Mouse (Mus musculus) neural tube, embryonic 14.5 days (tissue): ENCODE results near the gene Med15. TPM values are rescaled to one million over a fixed set of nuclear protein-coding genes. Genes with fewer than 3 reads are reported as not detected.
"Not testable (repeated sequence)": the region's sequence is repeated elsewhere in the genome, so short reads cannot be mapped to it uniquely, and the experiment has no call there.

Source experiments
- ATAC-seq: fragments of 200-750 bp; cut with Nextera tagmentation; 2 replicates; pipeline ENCODE4 v1.8.0; 2017; ENCODE audit warnings: low read depth, mild to moderate bottlenecking, moderate TSS enrichment, moderate library complexity
- H3K27ac ChIP-seq: fragments of 300-500 bp; sonication (generic); 2 replicates; pipeline ENCODE4 v1.5.1; 2014; ENCODE audit warnings: low read depth, mild to moderate bottlenecking, control low read depth, low read length, moderate library complexity, mixed read lengths
- H3K27me3 ChIP-seq: fragments of 300-500 bp; sonication (generic); 2 replicates; pipeline ENCODE4 v1.6.1; 2014; ENCODE audit warnings: low read length; ENCODE audit not compliant: control insufficient read depth, insufficient read depth
- H3K36me3 ChIP-seq: fragments of 300-500 bp; sonication (generic); 2 replicates; pipeline ENCODE4 v1.6.1; 2014; ENCODE audit warnings: low read length, mixed read lengths; ENCODE audit not compliant: control insufficient read depth, insufficient read depth
- H3K4me1 ChIP-seq: fragments of 300-500 bp; sonication (generic); 2 replicates; pipeline ENCODE4 v1.6.1; 2014; ENCODE audit warnings: low read length; ENCODE audit not compliant: control insufficient read depth, insufficient read depth
- H3K4me2 ChIP-seq: fragments of 300-500 bp; sonication (generic); 2 replicates; pipeline ENCODE4 v1.6.1; 2014; ENCODE audit warnings: mild to moderate bottlenecking, low read depth, low read length, control low read depth
- H3K4me3 ChIP-seq: fragments of 300-500 bp; sonication (generic); 2 replicates; pipeline ENCODE4 v1.5.1; 2014; ENCODE audit warnings: low read depth, low read length, control low read depth, mixed read lengths
- H3K9ac ChIP-seq: fragments of 300-500 bp; sonication (generic); replicated peaks from 2 replicates; pipeline ENCODE4 v1.6.1; 2014; ENCODE audit warnings: low read depth, mild to moderate bottlenecking, control low read depth, low read length, mixed read lengths
- H3K9me3 ChIP-seq: fragments of 300-500 bp; sonication (generic); 2 replicates; pipeline ENCODE4 v1.6.1; 2016; ENCODE audit warnings: low read length; ENCODE audit not compliant: control insufficient read depth
- WGBS: fragments of 180-500 bp; shearing (Covaris S2); extraction: QIAGEN DNeasy Blood & Tissue Kit; methylation state at CpG from one replicate; pipeline ENCODE4 v1.1.7; 2014; 5-methylcytosine and 5-hydroxymethylcytosine counted together
- polyA plus RNA-seq: library from polyadenylated mRNA; unstranded; fragments of >200 nt; fragmentation: Nextera tagmentation; extraction: Ambion mirVana; gene quantifications from 2 replicates; pipeline ENCODE4 v1.2.1, GENCODE M21; 2014

Med15 gene
- polyA plus RNA-seq, 1 experiment from 2014 or later, result 51.0 TPM

DNA sequence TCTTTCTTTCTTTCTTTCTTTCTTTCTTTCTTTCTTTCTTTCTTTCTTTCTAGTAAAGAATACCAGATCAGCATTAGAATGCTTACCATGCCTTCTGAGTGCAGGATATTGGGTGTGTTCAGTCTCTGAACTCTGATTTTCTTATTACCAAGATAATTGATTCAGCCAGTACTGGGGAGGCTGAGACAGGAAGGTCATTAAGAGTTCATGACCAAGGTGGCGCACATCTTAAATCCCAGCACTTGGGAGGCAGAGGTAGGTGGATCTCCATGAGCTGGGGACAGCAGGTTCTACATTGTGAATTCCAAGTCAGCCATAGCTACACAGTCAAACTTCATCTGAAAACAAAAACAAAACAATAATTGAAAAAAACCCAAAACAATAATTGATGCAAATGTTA lies 110.8 kb downstream of the Med15 start:
- Histone ChIP-seq H3K36me3 (peaks cover 25% of the 10 kb centered on the region), H3K27me3 (no peaks in the 10 kb centered on the region), H3K9ac (no peak overlapping the region), H3K9me3 (no peaks in the 10 kb centered on the region), H3K4me3 (no peak overlapping the region), H3K4me1 (peaks cover 9% of the 10 kb centered on the region), H3K4me2 (no peak overlapping the region), H3K27ac (no peak overlapping the region)
- no peak for ATAC-seq
- 97% methylated on average over 1 of the region's 1 CpGs for WGBS

- H3K27me3 ChIP-seq, result no peaks in the 10 kb centered on the region
- H3K4me1 ChIP-seq, result peaks cover 9% of the 10 kb centered on the region
- peak within 1 kb of the TSS; percentile 95 for H3K4me3 ChIP-seq
- H3K36me3 ChIP-seq, result peaks cover 14% of the 10 kb centered on the region
- ATAC-seq, result peak; percentile 84
- peak within 1 kb of the TSS; percentile 82 for H3K9ac ChIP-seq
- 4% methylated on average over 60 of the region's 60 CpGs for WGBS
- 0 out of 2 replicates have a peak within 1 kb of the TSS, but pooled peaks have one; percentile 39 for H3K27ac ChIP-seq
- H3K4me2 ChIP-seq, result peak within 1 kb of the TSS; percentile 68
- H3K9me3 ChIP-seq, result no peaks in the 10 kb centered on the region
These were observed 113.2 kb downstream of the Med15 start, which contains the start of gene Smpd4 for GRCm38 (mm10) chr16:17619198-17620105. TSS of gene Smpd4 (plus strand) at chr16:17619354.

DNA sequence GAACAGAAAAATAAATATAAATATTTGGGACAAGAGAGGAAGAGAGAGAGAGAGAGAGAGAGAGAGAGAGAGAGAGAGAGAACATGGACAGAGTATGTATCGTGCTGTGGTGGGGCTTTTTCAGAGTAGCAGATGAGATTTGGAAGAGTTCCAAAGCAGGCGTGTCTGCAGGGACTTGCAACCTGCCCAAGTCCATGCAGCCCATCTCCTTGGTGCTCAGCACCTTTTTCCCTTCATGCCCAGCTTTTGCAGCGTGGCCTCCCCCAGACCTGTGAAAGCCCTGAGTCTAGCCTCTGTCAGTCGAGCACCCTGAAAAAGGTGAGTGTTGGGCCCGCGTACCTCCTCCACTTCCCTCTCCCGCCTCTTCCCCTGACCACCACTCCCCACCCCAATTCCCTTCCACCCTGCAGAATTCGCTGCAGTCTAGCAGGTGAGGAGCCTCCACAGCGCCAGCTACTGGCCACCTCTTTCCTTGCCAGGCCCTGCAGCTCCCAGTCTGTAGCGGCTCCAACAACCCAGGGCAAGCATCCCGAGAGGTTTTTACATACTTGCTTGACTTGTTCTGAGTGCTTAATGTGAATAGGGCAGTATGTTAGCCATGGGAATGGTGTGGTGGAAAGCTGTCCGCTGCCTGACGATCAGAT lies 114.6 kb downstream of the Med15 start:
- H3K27me3 ChIP-seq, result no peaks in the 10 kb centered on the region
- no peak overlapping the region for H3K9ac ChIP-seq
- H3K9me3 ChIP-seq, result no peaks in the 10 kb centered on the region
- WGBS, result 18% methylated on average over 13 of the region's 13 CpGs
- peaks cover 5% of the 10 kb centered on the region; the same call in 1 of the 2 replicates for H3K36me3 ChIP-seq
- H3K4me2 ChIP-seq, result no peak overlapping the region
- H3K4me3 ChIP-seq, result no peak overlapping the region
- H3K27ac ChIP-seq, result no peak overlapping the region
- peaks cover 9% of the 10 kb centered on the region for H3K4me1 ChIP-seq
- no peak for ATAC-seq

DNA sequence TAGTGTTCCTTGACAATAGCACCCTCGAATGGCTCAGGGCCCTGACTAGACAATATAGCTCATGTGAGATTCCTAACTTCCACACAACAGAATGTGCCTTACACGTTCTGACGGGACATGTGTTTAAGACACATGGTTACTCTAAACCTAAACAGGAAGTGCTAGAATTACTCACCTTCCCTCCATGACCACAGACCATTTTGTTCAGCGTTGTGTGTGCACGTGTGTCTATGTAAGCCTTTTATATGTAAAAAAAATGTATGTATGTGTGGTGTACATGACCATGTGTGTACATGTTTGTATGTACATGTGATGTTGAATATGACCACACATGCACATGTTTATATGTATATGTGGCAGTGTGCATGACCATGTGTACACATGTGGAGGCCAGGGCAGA lies 116.5 kb downstream of the Med15 start:
- Histone ChIP-seq H3K4me1 (peaks cover 9% of the 10 kb centered on the region), H3K27ac (no peak overlapping the region), H3K9me3 (no peaks in the 10 kb centered on the region), H3K27me3 (no peaks in the 10 kb centered on the region), H3K36me3 (no peaks in the 10 kb centered on the region), H3K9ac (no peak overlapping the region), H3K4me3 (no peak overlapping the region), H3K4me2 (no peak overlapping the region)
- ATAC-seq, result no peak
- WGBS, result 89% methylated on average over 5 of the region's 5 CpGs

DNA sequence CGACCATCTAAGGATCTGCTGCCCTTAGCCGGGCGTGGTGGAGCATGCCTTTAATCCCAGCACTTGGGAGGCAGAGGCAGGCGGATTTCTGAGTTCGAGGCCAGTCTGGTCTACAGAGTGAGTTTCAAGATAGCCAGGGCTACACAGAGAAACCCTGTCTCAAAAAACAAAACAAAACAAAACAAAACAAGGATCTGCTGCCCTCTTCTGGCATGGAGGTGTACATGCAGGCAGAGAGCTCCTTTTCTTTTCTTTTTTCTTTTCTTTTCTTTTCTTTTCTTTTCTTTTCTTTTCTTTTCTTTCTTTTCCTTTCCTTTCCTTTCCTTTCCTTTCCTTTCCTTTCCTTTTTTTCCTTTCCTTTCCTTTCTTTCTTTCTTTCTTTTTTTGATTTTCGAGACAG lies 118.0 kb downstream of the Med15 start:
- not testable (repeated sequence) for H3K36me3 ChIP-seq, H3K27ac ChIP-seq
- WGBS, result 90% methylated on average over 6 of the region's 6 CpGs

GRCm38 (mm10) chr16:17611383-17611782 lies 121.3 kb downstream of the Med15 start:
- WGBS, result 77% methylated on average over 4 of the region's 4 CpGs
- no peak overlapping the region for H3K27ac ChIP-seq
- H3K4me3 ChIP-seq, result no peak overlapping the region
- H3K9me3 ChIP-seq, result no peaks in the 10 kb centered on the region
- ATAC-seq, result no peak
- H3K4me1 ChIP-seq, result no peaks in the 10 kb centered on the region
- no peaks in the 10 kb centered on the region for H3K36me3 ChIP-seq
- no peak overlapping the region for H3K9ac ChIP-seq
- H3K4me2 ChIP-seq, result no peak overlapping the region
- no peaks in the 10 kb centered on the region for H3K27me3 ChIP-seq

More for the DNA sequence above, 118.0 kb downstream of the Med15 start:
- not testable (repeated sequence) for H3K4me1 ChIP-seq, H3K4me2 ChIP-seq, H3K9ac ChIP-seq, H3K9me3 ChIP-seq, H3K27me3 ChIP-seq, H3K4me3 ChIP-seq, ATAC-seq

GRCm38 (mm10) chr16:17605684-17606083 lies 127.0 kb downstream of the Med15 start:
- no peak overlapping the region for H3K4me3 ChIP-seq
- H3K27me3 ChIP-seq, result no peaks in the 10 kb centered on the region
- H3K4me1 ChIP-seq, result no peaks in the 10 kb centered on the region
- H3K4me2 ChIP-seq, result no peak overlapping the region
- WGBS, result 82% methylated on average over 5 of the region's 5 CpGs
- H3K9ac ChIP-seq, result no peak overlapping the region
- H3K27ac ChIP-seq, result no peak overlapping the region
- no peak for ATAC-seq
- no peaks in the 10 kb centered on the region for H3K9me3 ChIP-seq
- no peaks in the 10 kb centered on the region for H3K36me3 ChIP-seq

- Histone ChIP-seq H3K27me3 (no peaks in the 10 kb centered on the region), H3K4me2 (no peak overlapping the region), H3K4me3 (no peak overlapping the region), H3K4me1 (no peaks in the 10 kb centered on the region), H3K27ac (no peak overlapping the region), H3K9me3 (no peaks in the 10 kb centered on the region), H3K36me3 (no peaks in the 10 kb centered on the region), H3K9ac (no peak overlapping the region)
- 69% methylated on average over 4 of the region's 4 CpGs for WGBS
- ATAC-seq, result no peak
These were observed 127.8 kb downstream of the Med15 start for GRCm38 (mm10) chr16:17604941-17605340.
